Mouse (Mus musculus): Measurements from ENCODE around the gene Apobec1.

- TF ChIP-seq CTCF (IDR thresholded peaks at IDR 0.05; ENCODE audit: low read depth) = peak; percentile 54
- TF ChIP-seq EP300 (IDR thresholded peaks at IDR 0.05; ENCODE audit: low read depth) = no peak
Measured at GRCm38 (mm10) chr6:122595637-122596036, 6.6 kb downstream of the Apobec1 start.

Measured in heart, postnatal 0 days (tissue).